22 mouse cellular contexts compared by ENCODE assay signal in the genomic region with DNA sequence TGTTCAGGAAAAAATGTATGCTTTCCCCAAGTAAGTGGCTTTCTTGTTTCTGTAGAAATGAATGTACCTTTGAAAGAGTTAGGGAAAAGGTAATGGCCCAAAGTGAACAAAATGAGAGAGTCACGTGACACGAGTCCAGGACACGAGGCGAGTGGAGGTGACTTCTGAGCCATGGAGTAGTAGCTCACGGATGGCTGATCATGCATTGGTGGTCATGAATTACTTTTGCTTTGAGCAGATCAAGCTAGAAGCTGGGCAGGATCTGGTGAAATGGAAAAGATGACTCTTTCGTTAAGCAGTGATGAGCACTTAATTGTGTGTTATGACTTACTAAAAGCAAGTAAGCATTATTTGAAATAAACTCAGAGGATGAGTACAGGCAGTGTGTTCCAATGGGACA.
DNase-seq lines count a peak whose midpoint lies in the region; ATAC-seq and TF ChIP-seq lines count a peak whose summit lies in the region.
"Had no signal": no experiment of that assay in that cellular context is flagged by ENCODE, and none has a peak within 500 bp of the region (broad histone marks: within the 10 kb centered on the region; RNA-seq: fewer than 3 reads in every experiment).

No protein-coding gene starts in this region.

- no peaks in the 10 kb centered on the region; the same call in 1 of the 2 replicates for H3K4me1 ChIP-seq in kidney, adult 2 months (ENCODE audit: control insufficient read depth, insufficient read depth, low read length)
- H3K4me1 ChIP-seq in kidney, embryonic 15.5 days, result peaks cover 25% of the 10 kb centered on the region
- H3K4me1 ChIP-seq in kidney, embryonic 14.5 days (ENCODE audit: control insufficient read depth, insufficient read depth, low read length), result peaks cover 9% of the 10 kb centered on the region
- H3K4me1 ChIP-seq: hindbrain, embryonic 13.5 days had no signal

- no peak for TF ChIP-seq CTCF in kidney, adult 2 months (conservative IDR thresholded peaks at IDR 0.05; ENCODE audit: insufficient read depth, insufficient read length, low read depth, low read length)
- TF ChIP-seq CTCF in C2C12 (IDR thresholded peaks at IDR 0.05; ENCODE audit: control insufficient read depth, insufficient read depth, insufficient read length), result no peak

- H3K4me2 ChIP-seq in kidney, embryonic 15.5 days, result no peak overlapping the region
- no peak overlapping the region for H3K4me2 ChIP-seq in kidney, embryonic 14.5 days (replicated peaks; ENCODE audit: low read depth, low read length)
- H3K4me2 ChIP-seq: heart, embryonic 11.5 days; heart, embryonic 15.5 days; hindbrain, embryonic 13.5 days had no signal

- no peaks in the 10 kb centered on the region for H3K79me3 ChIP-seq in C2C12 (ENCODE audit: low read depth)

- WGBS in kidney, adult 2 months, result 37% methylated on average over 6 of the region's 6 CpGs
- 55% methylated on average over 6 of the region's 6 CpGs for WGBS in kidney, embryonic 15.5 days
- WGBS in kidney, embryonic 14.5 days, result 50% methylated on average over 6 of the region's 6 CpGs

- TF ChIP-seq POLR2A in kidney, adult 2 months (IDR thresholded peaks at IDR 0.05; ENCODE audit: low read depth, low read length), result no peak

- no peak; the same call in 1 of the 2 replicates for ATAC-seq in kidney, embryonic 15.5 days (replicated peaks; ENCODE audit: low FRiP score)
- peak; percentile 64; the same call in 1 of the 2 replicates for ATAC-seq in kidney, embryonic 14.5 days (ENCODE audit: low FRiP score, low TSS enrichment)
- ATAC-seq in megakaryocyte-erythroid progenitor cell, adult 5-6 weeks (replicated peaks; ENCODE audit: low FRiP score, low TSS enrichment, poor library complexity, severe bottlenecking), result no peak
- ATAC-seq: activated CD4-positive, CD25-positive, alpha-beta regulatory T cell, adult 4 months; forebrain, embryonic 14.5 days; hindbrain, postnatal 0 days had no signal

- no peak overlapping the region for H3ac ChIP-seq in C2C12 (ENCODE audit: control insufficient read depth, insufficient read length, low read depth)

- no peak overlapping the region for H3K9ac ChIP-seq in kidney, embryonic 15.5 days
- no peak overlapping the region for H3K9ac ChIP-seq in kidney, embryonic 14.5 days (ENCODE audit: low read depth, low read length)
- H3K9ac ChIP-seq: heart, embryonic 15.5 days; hindbrain, embryonic 13.5 days had no signal

- DNase-seq in kidney, adult 2 months, result peak; percentile 69
- DNase-seq in kidney, postnatal 36 days, result peak; percentile 35 to 44
- no peak for DNase-seq in heart, adult 11 months
- no peak for DNase-seq in urinary bladder, adult 2 months (ENCODE audit: low spot score)
- DNase-seq: adrenal gland, postnatal 14 days; cerebellum, adult 18-20 months; cerebellum, postnatal 10 days; gastrocnemius, postnatal 36 days; heart, adult 18-20 months; heart, postnatal 14 days had no signal

- no peaks in the 10 kb centered on the region for H3K79me2 ChIP-seq in C2C12 (ENCODE audit: control insufficient read depth, insufficient read depth)

- H3K36me3 ChIP-seq in kidney, adult 2 months (ENCODE audit: control insufficient read depth, insufficient read depth, low read length), result no peaks in the 10 kb centered on the region
- no peaks in the 10 kb centered on the region for H3K36me3 ChIP-seq in kidney, embryonic 15.5 days
- no peaks in the 10 kb centered on the region for H3K36me3 ChIP-seq in C2C12 (ENCODE audit: control insufficient read depth, insufficient read depth)
- no peaks in the 10 kb centered on the region for H3K36me3 ChIP-seq in kidney, embryonic 14.5 days (ENCODE audit: control insufficient read depth, insufficient read depth, low read length)
- H3K36me3 ChIP-seq: embryonic facial prominence, embryonic 10.5 days; forebrain, embryonic 10.5 days; heart, embryonic 15.5 days; hindbrain, embryonic 13.5 days had no signal

- H3K27me3 ChIP-seq in kidney, adult 2 months (replicated peaks; ENCODE audit: control insufficient read depth, insufficient read depth, low read length), result no peaks in the 10 kb centered on the region
- H3K27me3 ChIP-seq in kidney, embryonic 15.5 days, result no peaks in the 10 kb centered on the region
- no peaks in the 10 kb centered on the region for H3K27me3 ChIP-seq in C2C12 (ENCODE audit: control insufficient read depth, insufficient read depth, insufficient read length)
- H3K27me3 ChIP-seq in kidney, embryonic 14.5 days (ENCODE audit: control insufficient read depth, insufficient read depth, low read length), result no peaks in the 10 kb centered on the region
- H3K27me3 ChIP-seq: heart, embryonic 15.5 days; hindbrain, embryonic 13.5 days had no signal

- no peaks in the 10 kb centered on the region for H3K9me3 ChIP-seq in kidney, embryonic 15.5 days (replicated peaks)
- no peaks in the 10 kb centered on the region for H3K9me3 ChIP-seq in kidney, embryonic 14.5 days (ENCODE audit: control insufficient read depth, low read length)
- H3K9me3 ChIP-seq: embryonic facial prominence, embryonic 10.5 days; forebrain, embryonic 10.5 days; heart, embryonic 15.5 days; hindbrain, embryonic 13.5 days had no signal

- no peak overlapping the region for H3K4me3 ChIP-seq in kidney, adult 2 months (ENCODE audit: insufficient read depth, low read depth, low read length)
- no peak overlapping the region for H3K4me3 ChIP-seq in kidney, embryonic 15.5 days (replicated peaks)
- no peak overlapping the region for H3K4me3 ChIP-seq in C2C12 (ENCODE audit: insufficient read depth, poor library complexity, severe bottlenecking)
- no peak overlapping the region for H3K4me3 ChIP-seq in kidney, embryonic 14.5 days (ENCODE audit: low read length)
- H3K4me3 ChIP-seq: embryonic facial prominence, embryonic 10.5 days; forebrain, embryonic 10.5 days; heart, embryonic 15.5 days; hindbrain, embryonic 13.5 days had no signal

- H3K27ac ChIP-seq in kidney, adult 2 months (ENCODE audit: insufficient read depth, low read depth, low read length), result no peak overlapping the region
- H3K27ac ChIP-seq in kidney, embryonic 15.5 days, result no peak overlapping the region
- no peak overlapping the region for H3K27ac ChIP-seq in kidney, embryonic 14.5 days (ENCODE audit: low read depth, low read length)
- H3K27ac ChIP-seq: embryonic facial prominence, embryonic 10.5 days; forebrain, embryonic 10.5 days; heart, embryonic 15.5 days; hindbrain, embryonic 13.5 days; hindbrain, postnatal 0 days had no signal

TF ChIP-seq in C2C12, 6 proteins besides CTCF, POLR2A, EP300 and RAD21:
- TF ChIP-seq USF1 (IDR thresholded peaks at IDR 0.05; ENCODE audit: low read depth) (peak; percentile 16), CEBPB (IDR thresholded peaks at IDR 0.05; ENCODE audit: low read depth) (no peak), FOSL1 (IDR thresholded peaks at IDR 0.05; ENCODE audit: insufficient read depth, low read length, poor library complexity, severe bottlenecking) (no peak)
TF ChIP-seq in C2C12: peak in this region for 1.

Comparison
In these comparisons a context has a peak if more than half of its experiments do, and no peak if none do; other contexts are left out.
1. DNase-seq: peak in kidney, adult 2 months (single experiment) and kidney, postnatal 36 days (2 of 2); none in heart, adult 11 months (single experiment) and urinary bladder, adult 2 months (single experiment).